Mouse (Mus musculus): ENCODE data around the gene Mycl. TPM values are rescaled to one million over a fixed set of nuclear protein-coding genes. Genes with fewer than 3 reads are reported as not detected.

Mycl gene
- polyA plus RNA-seq, 1 experiment = 5.8 TPM

DNA sequence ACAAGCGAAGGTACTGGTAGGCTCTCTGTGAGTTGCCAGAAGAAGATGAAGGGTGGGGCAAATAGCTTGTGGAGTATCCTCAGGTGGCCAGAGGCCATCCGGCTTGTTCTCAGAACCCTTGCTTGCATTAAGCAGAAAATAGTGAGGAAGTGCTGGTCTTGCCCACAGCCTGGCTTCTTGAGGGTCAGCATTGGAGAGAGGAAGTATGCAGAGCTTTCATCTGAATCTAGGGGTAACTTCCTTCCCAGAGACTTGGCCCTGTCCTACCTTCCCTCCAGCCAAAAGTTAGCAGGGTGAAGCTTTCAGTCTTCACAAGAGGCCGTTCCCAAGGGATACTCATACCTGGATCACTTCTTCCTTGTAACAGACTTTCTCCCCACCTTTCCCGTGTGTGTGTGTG is 23.8 kb upstream of the Mycl start:
- no peaks in the 10 kb centered on the region for H3K4me1 ChIP-seq (ENCODE audit: control insufficient read depth, insufficient read depth, low read length)
- H3K27me3 ChIP-seq (ENCODE audit: control insufficient read depth, insufficient read depth, low read length) = no peaks in the 10 kb centered on the region
- TF ChIP-seq CTCF (IDR thresholded peaks at IDR 0.05; ENCODE audit: borderline replicate concordance, insufficient read depth, low read depth, low read length) (no peak), POLR2A (IDR thresholded peaks at IDR 0.05; ENCODE audit: borderline replicate concordance, insufficient read depth, low read length) (no peak)
- H3K27ac ChIP-seq (ENCODE audit: insufficient read depth, low read length) = no peak overlapping the region
- no peak overlapping the region for H3K4me3 ChIP-seq (replicated peaks; ENCODE audit: insufficient read depth, low read depth, low read length)
- WGBS = 80% methylated on average over 4 of the region's 4 CpGs
- DNase-seq = no peak

DNA sequence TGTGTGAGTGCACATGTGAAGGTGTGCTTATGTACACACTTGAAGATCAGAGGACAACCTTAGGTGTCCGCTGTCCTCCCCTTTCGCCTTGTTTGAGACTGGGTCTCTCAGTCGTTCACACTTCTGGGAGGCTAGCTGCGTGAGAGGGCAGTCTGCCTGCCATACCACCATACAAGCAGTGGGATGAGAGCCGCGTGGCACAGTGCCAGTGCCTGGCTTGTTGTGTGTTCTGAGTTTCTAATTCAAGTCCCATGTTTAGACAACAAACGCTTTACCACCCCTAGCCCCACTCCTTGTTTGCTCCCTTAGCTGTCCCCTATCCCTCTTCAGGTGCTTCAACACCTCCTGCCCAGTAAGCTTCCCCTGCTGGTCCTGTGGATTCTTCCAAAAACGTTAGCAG is 23.4 kb upstream of the Mycl start:
- DNase-seq = no peak
- Histone ChIP-seq H3K4me3 (replicated peaks; ENCODE audit: insufficient read depth, low read depth, low read length) (no peak overlapping the region), H3K27ac (ENCODE audit: insufficient read depth, low read length) (no peak overlapping the region), H3K4me1 (ENCODE audit: control insufficient read depth, insufficient read depth, low read length) (no peaks in the 10 kb centered on the region), H3K27me3 (ENCODE audit: control insufficient read depth, insufficient read depth, low read length) (no peaks in the 10 kb centered on the region)
- TF ChIP-seq POLR2A (IDR thresholded peaks at IDR 0.05; ENCODE audit: borderline replicate concordance, insufficient read depth, low read length) (no peak), CTCF (IDR thresholded peaks at IDR 0.05; ENCODE audit: borderline replicate concordance, insufficient read depth, low read depth, low read length) (no peak)
- 40% methylated on average over 8 of the region's 8 CpGs for WGBS

DNA sequence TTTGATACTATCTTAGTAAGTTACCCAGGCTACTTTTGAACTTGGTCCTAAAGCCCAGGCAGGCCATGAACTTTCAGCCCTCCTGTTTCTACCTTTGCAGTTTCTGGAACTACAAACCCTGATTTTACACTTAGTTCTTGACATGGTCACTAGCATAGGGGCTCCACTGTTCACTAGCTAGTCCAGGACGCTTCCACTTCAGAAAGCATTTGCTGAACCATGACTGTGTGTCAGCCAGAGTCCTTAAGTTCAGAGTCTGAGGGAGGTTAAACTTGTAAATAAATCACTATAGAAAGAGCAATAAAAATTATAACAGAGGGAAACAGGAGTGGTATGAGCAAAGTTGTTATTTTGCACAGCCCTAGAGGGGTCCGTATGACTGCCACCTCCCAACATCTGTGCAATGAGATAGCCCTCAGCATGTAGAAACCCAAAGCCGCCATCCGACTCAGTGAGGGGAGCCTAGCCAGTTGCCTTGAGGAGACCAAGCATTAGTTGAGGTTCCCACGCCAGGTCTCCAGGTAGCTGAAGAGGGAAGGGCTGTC is 20.4 kb upstream of the Mycl start:
- no peak for DNase-seq
- Histone ChIP-seq H3K4me3 (replicated peaks; ENCODE audit: insufficient read depth, low read depth, low read length) (no peak overlapping the region), H3K27ac (ENCODE audit: insufficient read depth, low read length) (no peak overlapping the region), H3K27me3 (ENCODE audit: control insufficient read depth, insufficient read depth, low read length) (no peaks in the 10 kb centered on the region), H3K4me1 (ENCODE audit: control insufficient read depth, insufficient read depth, low read length) (no peaks in the 10 kb centered on the region)
- 89% methylated on average over 5 of the region's 5 CpGs for WGBS
- TF ChIP-seq POLR2A (IDR thresholded peaks at IDR 0.05; ENCODE audit: borderline replicate concordance, insufficient read depth, low read length) = no peak
- no peak for TF ChIP-seq CTCF (IDR thresholded peaks at IDR 0.05; ENCODE audit: borderline replicate concordance, insufficient read depth, low read depth, low read length)

DNA sequence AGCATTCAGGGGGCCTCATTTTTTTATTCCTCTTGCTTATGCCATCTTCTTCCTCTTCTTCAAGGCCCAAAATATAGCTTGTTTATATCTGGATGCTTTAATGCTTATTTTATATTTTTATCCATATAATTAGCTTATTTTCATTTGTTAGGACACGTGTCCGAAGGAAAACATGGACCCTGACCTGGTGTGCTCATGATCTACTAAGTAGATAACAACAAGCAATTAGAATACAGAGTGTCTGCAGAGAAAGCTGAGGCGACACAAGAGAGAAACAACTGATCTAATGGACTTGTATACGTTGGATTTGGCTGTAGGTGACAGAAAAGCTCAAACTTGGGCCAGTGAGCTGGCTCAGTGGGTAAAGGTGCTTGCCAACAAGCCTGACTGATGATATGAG is 18.6 kb upstream of the Mycl start:
- no peak for DNase-seq
- 67% methylated on average over 4 of the region's 4 CpGs for WGBS
- Histone ChIP-seq H3K27me3 (ENCODE audit: control insufficient read depth, insufficient read depth, low read length) (no peaks in the 10 kb centered on the region), H3K4me1 (ENCODE audit: control insufficient read depth, insufficient read depth, low read length) (no peaks in the 10 kb centered on the region), H3K4me3 (replicated peaks; ENCODE audit: insufficient read depth, low read depth, low read length) (no peak overlapping the region), H3K27ac (ENCODE audit: insufficient read depth, low read length) (no peak overlapping the region)
- TF ChIP-seq CTCF (IDR thresholded peaks at IDR 0.05; ENCODE audit: borderline replicate concordance, insufficient read depth, low read depth, low read length) (no peak), POLR2A (IDR thresholded peaks at IDR 0.05; ENCODE audit: borderline replicate concordance, insufficient read depth, low read length) (no peak)

DNA sequence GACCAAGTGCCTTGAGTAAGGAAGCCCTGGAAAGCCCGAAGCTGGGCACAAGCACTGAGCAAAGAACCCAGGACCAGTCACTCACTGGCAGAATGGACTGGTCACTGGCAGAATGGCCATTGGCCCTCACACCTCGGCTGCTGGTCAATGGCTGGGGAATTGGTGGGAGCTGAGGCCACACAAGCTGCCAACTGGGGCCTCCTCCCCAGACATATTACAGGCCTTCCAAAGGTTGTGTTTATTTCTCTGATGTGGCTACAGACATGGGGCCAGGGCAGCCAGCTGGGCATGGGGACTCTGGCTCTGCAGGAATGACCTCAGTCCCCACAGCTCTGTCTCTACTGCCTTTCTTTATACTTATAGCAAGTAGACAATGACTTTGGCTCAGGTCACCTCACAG is 16.6 kb upstream of the Mycl start:
- no peak for DNase-seq

DNA sequence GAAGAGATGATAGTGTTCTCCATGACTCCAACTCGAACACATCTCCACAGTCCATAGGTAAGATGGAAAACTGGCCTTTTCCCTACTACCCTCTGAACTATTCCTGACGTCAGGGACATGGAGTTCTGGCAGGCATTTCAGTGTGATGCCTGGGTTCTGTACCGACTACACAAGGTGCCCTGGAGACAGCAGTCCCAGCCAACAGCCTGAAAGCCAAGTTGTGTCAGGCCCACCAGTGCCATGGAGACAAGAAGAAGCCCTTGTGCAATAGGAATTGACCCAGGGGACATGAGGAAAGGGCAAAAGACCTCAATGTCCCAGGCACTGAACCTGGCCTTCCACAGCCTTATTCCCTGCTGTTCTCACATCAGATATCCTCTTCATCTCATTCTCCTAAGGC is 15.6 kb upstream of the Mycl start:
- 66% methylated on average over 3 of the region's 3 CpGs for WGBS
- no peak for DNase-seq
- Histone ChIP-seq H3K4me1 (ENCODE audit: control insufficient read depth, insufficient read depth, low read length) (no peaks in the 10 kb centered on the region), H3K27ac (ENCODE audit: insufficient read depth, low read length) (no peak overlapping the region), H3K4me3 (replicated peaks; ENCODE audit: insufficient read depth, low read depth, low read length) (no peak overlapping the region), H3K27me3 (ENCODE audit: control insufficient read depth, insufficient read depth, low read length) (no peaks in the 10 kb centered on the region)
- TF ChIP-seq POLR2A (IDR thresholded peaks at IDR 0.05; ENCODE audit: borderline replicate concordance, insufficient read depth, low read length) (no peak), CTCF (IDR thresholded peaks at IDR 0.05; ENCODE audit: borderline replicate concordance, insufficient read depth, low read depth, low read length) (no peak)

More for the DNA sequence above, 16.6 kb upstream of the Mycl start:
- Histone ChIP-seq H3K4me3 (replicated peaks; ENCODE audit: insufficient read depth, low read depth, low read length) (no peak overlapping the region), H3K27me3 (ENCODE audit: control insufficient read depth, insufficient read depth, low read length) (no peaks in the 10 kb centered on the region), H3K27ac (ENCODE audit: insufficient read depth, low read length) (no peak overlapping the region), H3K4me1 (ENCODE audit: control insufficient read depth, insufficient read depth, low read length) (no peaks in the 10 kb centered on the region)
- 82% methylated on average over 2 of the region's 2 CpGs for WGBS
- no peak for TF ChIP-seq POLR2A (IDR thresholded peaks at IDR 0.05; ENCODE audit: borderline replicate concordance, insufficient read depth, low read length)
- TF ChIP-seq CTCF (IDR thresholded peaks at IDR 0.05; ENCODE audit: borderline replicate concordance, insufficient read depth, low read depth, low read length) = no peak

DNA sequence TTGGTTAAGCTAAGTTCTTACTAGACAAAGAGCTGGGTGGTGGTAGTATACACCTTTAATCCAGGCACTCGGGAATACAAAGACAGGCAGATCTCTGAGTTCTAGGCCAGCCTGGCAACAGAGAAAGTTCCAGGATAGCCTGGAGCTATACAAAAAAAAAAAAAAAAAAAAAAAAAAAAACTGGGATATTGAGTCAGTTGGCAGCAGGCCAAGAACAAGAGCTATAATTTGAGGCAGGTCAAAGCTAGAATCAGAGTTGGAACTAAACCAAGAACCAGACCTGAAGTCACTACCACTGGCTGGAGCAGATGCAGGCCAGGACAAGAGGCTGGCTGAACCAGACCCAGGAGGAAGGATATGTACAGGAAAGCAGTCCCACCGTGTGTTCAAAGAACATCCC is 14.8 kb upstream of the Mycl start:
- Histone ChIP-seq H3K27me3 (ENCODE audit: control insufficient read depth, insufficient read depth, low read length) (no peaks in the 10 kb centered on the region), H3K27ac (ENCODE audit: insufficient read depth, low read length) (no peak overlapping the region), H3K4me3 (replicated peaks; ENCODE audit: insufficient read depth, low read depth, low read length) (no peak overlapping the region), H3K4me1 (ENCODE audit: control insufficient read depth, insufficient read depth, low read length) (no peaks in the 10 kb centered on the region)
- TF ChIP-seq POLR2A (IDR thresholded peaks at IDR 0.05; ENCODE audit: borderline replicate concordance, insufficient read depth, low read length) (no peak), CTCF (IDR thresholded peaks at IDR 0.05; ENCODE audit: borderline replicate concordance, insufficient read depth, low read depth, low read length) (no peak)
- no peak for DNase-seq
- WGBS = 82% methylated on average over 2 of the region's 2 CpGs

DNA sequence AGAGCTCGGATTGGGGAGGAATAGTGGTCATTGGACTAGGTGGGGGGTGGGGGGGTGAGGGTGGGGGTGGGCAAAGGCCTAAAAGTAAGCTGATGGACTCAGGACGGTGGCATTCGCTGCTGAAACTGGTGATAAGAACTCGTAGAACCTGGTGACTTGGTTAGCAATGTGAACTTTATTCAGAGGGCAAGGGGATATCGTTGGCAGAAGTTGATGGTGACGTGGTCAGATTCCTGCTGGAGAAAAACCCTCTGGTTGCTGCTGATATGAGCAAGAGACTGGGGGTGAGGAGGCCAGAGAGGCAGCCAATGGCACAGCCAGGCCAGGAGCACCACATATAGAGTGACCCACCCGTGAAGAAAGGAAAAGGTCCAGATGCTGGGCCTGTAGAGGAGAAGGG is 14.2 kb upstream of the Mycl start:
- TF ChIP-seq CTCF (IDR thresholded peaks at IDR 0.05; ENCODE audit: borderline replicate concordance, insufficient read depth, low read depth, low read length) = no peak
- no peak for TF ChIP-seq POLR2A (IDR thresholded peaks at IDR 0.05; ENCODE audit: borderline replicate concordance, insufficient read depth, low read length)
- Histone ChIP-seq H3K27ac (ENCODE audit: insufficient read depth, low read length) (no peak overlapping the region), H3K4me1 (ENCODE audit: control insufficient read depth, insufficient read depth, low read length) (no peaks in the 10 kb centered on the region), H3K4me3 (replicated peaks; ENCODE audit: insufficient read depth, low read depth, low read length) (no peak overlapping the region), H3K27me3 (ENCODE audit: control insufficient read depth, insufficient read depth, low read length) (no peaks in the 10 kb centered on the region)
- DNase-seq = no peak
- 88% methylated on average over 7 of the region's 7 CpGs for WGBS

All from cerebellum, adult 2 months (tissue).